Mouse (Mus musculus) right cerebral cortex, postnatal 4 days (tissue): ENCODE measurements at regions not wholly inside any gene's neighbourhood (a gene's known extent, or its start where the extent isn't known, plus 50 kb on each side); places are given as distances from the start of the nearest gene placed in this dataset.

Source experiments
- DNase-seq: peaks from one replicate; pipeline ENCODE4 v3.0.0-alpha.2; 2022

DNA sequence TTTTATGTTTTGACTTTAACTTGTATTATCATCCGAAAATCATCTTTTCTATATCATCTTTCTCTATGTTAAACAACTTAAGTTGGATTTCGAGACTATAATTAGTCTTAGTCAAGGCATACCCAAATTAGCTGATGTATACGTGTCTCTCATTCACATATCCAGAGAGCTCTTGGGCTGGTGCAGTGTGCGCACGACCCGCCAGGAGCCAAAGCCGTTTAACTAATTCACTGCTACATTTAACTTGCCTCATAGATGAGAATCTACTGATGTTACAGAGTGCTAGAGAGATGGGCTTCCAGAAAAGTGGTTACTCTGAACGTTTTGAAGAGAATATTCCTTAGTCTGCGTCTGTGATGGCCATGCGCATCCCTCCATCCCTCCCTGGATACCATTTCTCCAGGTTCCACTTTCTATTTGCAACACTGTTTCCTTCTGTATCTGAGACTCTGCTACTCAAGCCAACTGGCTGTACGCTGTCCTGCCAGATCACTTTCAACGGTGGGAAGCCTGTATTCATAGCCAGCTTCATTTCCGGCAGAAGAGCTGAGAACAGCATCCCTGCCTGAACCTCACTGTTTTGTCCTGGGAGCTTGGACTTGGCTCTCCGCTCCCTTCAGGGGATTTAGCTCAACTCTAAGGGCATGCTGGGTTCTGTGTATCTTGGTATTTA lies 74.2 kb upstream of the Atp5g3 start:
- DNase-seq: no peak

DNA sequence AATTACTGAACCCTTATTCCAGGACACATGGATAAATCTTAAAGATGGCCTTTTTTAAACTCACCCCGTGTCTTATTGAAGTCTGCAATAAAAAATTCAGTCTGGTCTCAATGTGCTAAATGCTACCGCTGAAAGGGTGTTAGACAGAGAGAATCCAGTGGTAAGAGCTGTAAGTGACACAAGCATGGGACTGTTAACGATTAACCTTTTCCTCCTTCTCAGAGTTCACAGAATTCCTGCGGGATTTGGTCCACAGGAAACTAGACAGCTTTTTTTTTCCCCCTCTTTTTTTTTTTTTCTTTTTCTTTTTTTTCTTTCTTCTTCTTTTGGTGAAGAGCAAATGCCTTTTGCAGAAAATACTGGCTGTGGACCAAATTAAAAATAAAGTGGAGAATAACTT lies 72.0 kb upstream of the Atp5g3 start:
- no peak for DNase-seq

DNA sequence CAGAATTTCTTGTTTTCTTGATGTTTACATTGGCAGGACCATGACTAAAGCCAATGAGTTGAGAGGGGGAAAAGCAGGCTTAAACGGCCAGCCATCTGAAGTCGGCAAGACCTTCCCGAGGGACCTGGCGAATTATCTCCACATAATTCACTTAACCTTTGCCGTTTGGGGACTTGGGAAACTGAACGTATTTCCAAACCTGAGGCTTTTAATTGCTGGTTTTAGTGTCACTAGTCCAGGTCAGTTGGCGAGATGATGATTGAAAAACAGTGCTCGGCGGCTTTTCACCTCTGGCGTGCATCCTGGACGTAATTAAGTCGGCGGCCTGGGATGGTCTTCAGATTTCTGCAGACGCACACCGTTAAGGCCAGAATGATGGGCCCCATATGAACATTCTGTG lies 66.9 kb upstream of the Atp5g3 start:
- no peak for DNase-seq

DNA sequence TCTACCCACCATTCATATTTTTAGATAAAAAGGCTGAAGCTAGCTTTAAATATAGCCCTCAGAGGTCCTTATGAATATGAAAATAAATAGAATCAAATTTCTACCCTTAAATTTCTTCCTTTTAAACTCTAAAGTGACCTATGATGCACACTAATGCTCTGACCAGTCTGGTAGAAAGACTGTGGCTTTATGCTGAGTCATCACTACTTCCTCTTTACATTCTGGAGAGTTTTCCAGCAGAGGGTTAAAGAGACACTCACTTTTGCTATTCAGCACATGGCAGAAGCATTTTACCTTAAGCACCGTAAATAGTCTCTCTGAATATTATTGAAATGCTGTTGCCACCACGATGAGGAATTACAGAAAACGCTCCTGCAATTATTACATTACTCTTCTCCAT lies 62.6 kb upstream of the Atp5g3 start:
- DNase-seq: no peak

DNA sequence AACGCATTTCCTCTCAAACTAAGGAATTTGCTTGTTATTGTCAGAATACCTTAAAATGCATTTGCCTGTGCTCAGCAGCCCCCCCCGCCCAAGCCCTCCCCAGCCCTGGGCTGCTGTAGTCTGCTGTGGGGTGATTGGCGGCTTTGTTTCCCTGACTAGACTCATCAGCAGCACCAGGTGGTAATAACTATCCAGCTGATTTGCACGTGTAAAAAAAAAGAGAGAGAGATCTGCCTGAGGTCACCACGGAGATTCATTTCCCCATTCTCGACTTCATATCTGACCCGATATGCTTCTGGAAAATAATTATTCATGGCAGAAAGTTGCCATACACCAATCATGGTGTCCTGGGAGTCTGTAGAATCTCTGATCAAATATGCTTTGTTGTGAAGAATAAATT lies 56.5 kb upstream of the Atp5g3 start:
- no peak for DNase-seq

DNA sequence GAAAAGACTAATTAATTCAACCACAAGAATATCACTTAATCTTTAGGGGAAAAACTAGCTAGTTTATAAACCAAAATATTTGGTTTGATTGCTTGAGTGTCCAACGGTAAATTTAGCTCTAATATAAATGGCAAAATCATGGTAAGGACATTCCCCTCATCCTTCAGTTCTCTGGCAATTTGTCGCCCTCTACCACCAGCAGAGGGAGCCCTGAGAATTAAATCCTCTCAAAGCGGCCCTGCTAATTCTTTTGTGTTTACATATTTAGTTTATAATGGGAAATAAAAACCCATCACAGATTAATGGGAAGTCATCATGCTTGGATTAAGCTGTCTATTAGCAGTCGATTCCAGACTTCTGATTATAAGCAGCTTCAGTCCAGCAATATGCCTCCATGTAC lies 54.5 kb upstream of the Atp5g3 start:
- DNase-seq: peak; percentile 68
